Mouse (Mus musculus) ES-E14 (cell line): ENCODE data around the gene Inpp5b. TPM values are rescaled to one million over a fixed set of nuclear protein-coding genes. Genes with fewer than 3 reads are reported as not detected.

Experiments
- DNase-seq: peaks from one replicate; pipeline ENCODE4 v3.0.0-alpha.2; 2013; ENCODE audit warnings: low read depth, low spot score
- H3K27ac ChIP-seq: 2 replicates; pipeline ENCODE4 v1.5.1; 2012; ENCODE audit warnings: low read depth, mild to moderate bottlenecking, low read length, moderate library complexity, mixed read lengths; ENCODE audit not compliant: poor library complexity, insufficient read depth, severe bottlenecking
- H3K36me3 ChIP-seq: 2 replicates; pipeline ENCODE4 v1.6.1; 2012; ENCODE audit warnings: mild to moderate bottlenecking, low read length, moderate library complexity, mixed read lengths; ENCODE audit not compliant: control insufficient read depth, poor library complexity, insufficient read depth, severe bottlenecking
- H3K4me1 ChIP-seq, 2 experiments: fragments of 150-350 bp in 1 of 2; sonication (generic) in 1 of 2; 2 replicates each; pipeline ENCODE4 v1.6.1; 2012; ENCODE audit warnings: low read length in 2 of 2, mild to moderate bottlenecking in 1 of 2, mixed read lengths in 1 of 2; ENCODE audit not compliant: control insufficient read depth in 2 of 2, insufficient read depth in 2 of 2, poor library complexity in 1 of 2
- H3K4me3 ChIP-seq, 2 experiments: fragments of 150-350 bp in 1 of 2; sonication (generic) in 1 of 2; 2 replicates each; pipeline ENCODE4 v1.5.1; 2012; ENCODE audit warnings: low read length in 2 of 2, low read depth in 1 of 2, mild to moderate bottlenecking in 1 of 2, mixed read lengths in 1 of 2; ENCODE audit not compliant: insufficient read depth in 1 of 2, poor library complexity in 1 of 2, severe bottlenecking in 1 of 2
- H3K9ac ChIP-seq: 2 replicates; pipeline ENCODE4 v1.6.1; 2012; ENCODE audit warnings: low read depth, mild to moderate bottlenecking, low read length, mixed read lengths; ENCODE audit not compliant: poor library complexity, insufficient read depth, severe bottlenecking
- H3K9me3 ChIP-seq: fragments of 150-350 bp; sonication (generic); 2 replicates; pipeline ENCODE4 v1.6.1; 2012; ENCODE audit warnings: low read depth, mild to moderate bottlenecking, low read length; ENCODE audit not compliant: control insufficient read depth, insufficient read depth
- CHD2 ChIP-seq: IDR thresholded peaks from 2 replicates; pipeline ENCODE4 v1.6.1; 2014; ENCODE audit warnings: mild to moderate bottlenecking, low read depth, low read length, inconsistent platforms
- HCFC1 ChIP-seq: IDR thresholded peaks from 2 replicates; pipeline ENCODE4 v1.6.1; 2012; ENCODE audit warnings: low read length, inconsistent platforms, borderline replicate concordance; ENCODE audit not compliant: insufficient read depth
- MAFK ChIP-seq: IDR thresholded peaks from 2 replicates; pipeline ENCODE4 v1.6.1; 2014; ENCODE audit warnings: mild to moderate bottlenecking, low read depth, low read length, inconsistent platforms; ENCODE audit not compliant: insufficient read depth
- ZC3H11A ChIP-seq: IDR thresholded peaks from 2 replicates; pipeline ENCODE4 v1.6.1; 2012; ENCODE audit warnings: low read depth, mild to moderate bottlenecking, inconsistent platforms, low read length, borderline replicate concordance
- ZNF384 ChIP-seq: IDR thresholded peaks from 2 replicates; pipeline ENCODE4 v1.6.1; 2012; ENCODE audit warnings: low read depth, low read length, inconsistent platforms
- in situ Hi-C, 2 experiments: fragments of 600-800 bp; cut with MboI; formaldehyde crosslinking; loops; one replicate each; pipeline ENCODE4 v1.15.1; 2025; ENCODE audit warnings: low sequenced_read_pairs in 2 of 2, inconsistent platforms in 1 of 2; ENCODE audit not compliant: unreplicated experiment in 2 of 2
- total RNA-seq: library from RNA; depleted of rRNA; stranded (reverse); fragments of 300-350 nt; gene quantifications from 2 replicates; pipeline ENCODE4 v1.2.3, GENCODE M21; 2012

Gene Inpp5b
- total RNA-seq, 1 experiment, result 14.0 TPM

- Histone ChIP-seq H3K9ac (peak overlapping the region; percentile 34; the same call in 1 of the 2 replicates), H3K36me3 (peaks cover 10% of the 10 kb centered on the region; the same call in 1 of the 2 replicates), H3K4me3 (peak overlapping the region; percentile 18 to 27; a peak in 2 of 4 replicates), H3K27ac (peak overlapping the region; percentile 84), H3K4me1 (peaks cover 3 to 16% of the 10 kb centered on the region in 2 experiments), H3K9me3 (no peaks in the 10 kb centered on the region)
- TF ChIP-seq HCFC1, result 0 out of 2 replicates have a peak, but pooled peaks have one; percentile 22
- no peak for TF ChIP-seq ZNF384
- in situ Hi-C loops, result no loop called here
- DNase-seq, result peak; percentile 63
Measured at GRCm38 (mm10) chr4:124824967-124825366, 83.3 kb downstream of the Inpp5b start.

GRCm38 (mm10) chr4:124825371-124825965 lies 83.8 kb downstream of the Inpp5b start:
- Histone ChIP-seq H3K4me1 (peaks cover 3 to 18% of the 10 kb centered on the region in 2 experiments), H3K9ac (peak overlapping the region; percentile 34; the same call in 1 of the 2 replicates), H3K36me3 (peaks cover 6% of the 10 kb centered on the region; the same call in 1 of the 2 replicates), H3K4me3 (peak overlapping the region; percentile 6 to 27; a peak in 2 of 4 replicates), H3K27ac (peak overlapping the region; percentile 84), H3K9me3 (no peaks in the 10 kb centered on the region)
- TF ChIP-seq ZNF384 (peak; percentile 90), ZC3H11A (no peak)
- DNase-seq, result no peak
- in situ Hi-C loops, result no loop called here

- peaks cover 12 to 21% of the 10 kb centered on the region in 2 experiments for H3K4me1 ChIP-seq
- no peak for TF ChIP-seq ZC3H11A
- TF ChIP-seq CHD2, result no peak
- TF ChIP-seq MAFK, result no peak
- TF ChIP-seq HCFC1, result no peak
- no peak for DNase-seq
- no peaks in the 10 kb centered on the region for H3K9me3 ChIP-seq
- H3K4me3 ChIP-seq, result no peak overlapping the region
- H3K27ac ChIP-seq, result no peak overlapping the region
- in situ Hi-C loops, result no loop called here
- no peak overlapping the region for H3K9ac ChIP-seq
- peaks cover 3% of the 10 kb centered on the region for H3K36me3 ChIP-seq
Measured at GRCm38 (mm10) chr4:124829671-124830070, 88.0 kb downstream of the Inpp5b start.

- TF ChIP-seq MAFK (peak; percentile 80), ZC3H11A (no peak)
- H3K9me3 ChIP-seq, result no peaks in the 10 kb centered on the region
- peaks cover 7% of the 10 kb centered on the region for H3K36me3 ChIP-seq
- in situ Hi-C loops, result no loop called here
- DNase-seq, result no peak
- H3K27ac ChIP-seq, result no peak overlapping the region
- H3K4me1 ChIP-seq, result peaks cover 10 to 13% of the 10 kb centered on the region in 2 experiments; a peak in 3 of 4 replicates
- no peak overlapping the region for H3K4me3 ChIP-seq
- H3K9ac ChIP-seq, result no peak overlapping the region
Measured at GRCm38 (mm10) chr4:124832796-124833195, 91.1 kb downstream of the Inpp5b start.

GRCm38 (mm10) chr4:124838035-124838700 lies 96.5 kb downstream of the Inpp5b start:
- TF ChIP-seq HCFC1 (no peak), CHD2 (no peak), ZC3H11A (no peak), ZNF384 (no peak), MAFK (no peak)
- in situ Hi-C loops, result no loop called here

More at GRCm38 (mm10) chr4:124838035-124838700, 96.5 kb downstream of the Inpp5b start:
- DNase-seq, result no peak
- Histone ChIP-seq H3K4me1 (peaks cover 0 to 2% of the 10 kb centered on the region in 2 experiments; a peak in 1 of 4 replicates), H3K9me3 (no peaks in the 10 kb centered on the region), H3K9ac (no peak overlapping the region), H3K4me3 (no peak overlapping the region), H3K27ac (no peak overlapping the region), H3K36me3 (peaks cover 19% of the 10 kb centered on the region)
